Mouse (Mus musculus) embryonic facial prominence, embryonic 15.5 days (tissue): ENCODE data around the gene Dcst1. TPM values are rescaled to one million over a fixed set of nuclear protein-coding genes. Genes with fewer than 3 reads are reported as not detected.
A peak's percentile ranks its signal among the peaks of the same experiment; 100 is the strongest.

ENCODE experiments used
- ATAC-seq: fragments of 200-750 bp; cut with Nextera tagmentation; 2 replicates; pipeline ENCODE4 v1.8.0; 2017; ENCODE audit warnings: low read depth, moderate TSS enrichment; ENCODE audit not compliant: insufficient number of reproducible peaks, low FRiP score, low TSS enrichment
- H3K27ac ChIP-seq: fragments of 300-500 bp; sonication (generic); replicated peaks from 2 replicates; pipeline ENCODE4 v1.5.1; 2015; ENCODE audit warnings: mild to moderate bottlenecking, inconsistent platforms
- H3K27me3 ChIP-seq: fragments of 300-500 bp; sonication (generic); 2 replicates; pipeline ENCODE4 v1.6.1; 2015; ENCODE audit warnings: inconsistent platforms
- H3K36me3 ChIP-seq: fragments of 300-500 bp; sonication (generic); 2 replicates; pipeline ENCODE4 v1.6.1; 2015; ENCODE audit warnings: mild to moderate bottlenecking, inconsistent platforms
- H3K4me1 ChIP-seq: fragments of 300-500 bp; sonication (generic); 2 replicates; pipeline ENCODE4 v1.6.1; 2015; ENCODE audit warnings: inconsistent platforms
- H3K4me2 ChIP-seq: fragments of 300-500 bp; sonication (generic); replicated peaks from 2 replicates; pipeline ENCODE4 v1.6.1; 2015; ENCODE audit warnings: mild to moderate bottlenecking, inconsistent platforms
- H3K4me3 ChIP-seq: fragments of 300-500 bp; sonication (generic); replicated peaks from 2 replicates; pipeline ENCODE4 v1.5.1; 2015; ENCODE audit warnings: mild to moderate bottlenecking, inconsistent platforms
- H3K9ac ChIP-seq: fragments of 300-500 bp; sonication (generic); 2 replicates; pipeline ENCODE4 v1.6.1; 2015; ENCODE audit warnings: inconsistent platforms
- H3K9me3 ChIP-seq: fragments of 300-500 bp; sonication (generic); replicated peaks from 2 replicates; pipeline ENCODE4 v1.6.1; 2016; ENCODE audit warnings: inconsistent platforms
- WGBS: fragments of 180-500 bp; shearing (Covaris S2); methylation state at CpG from one replicate; pipeline ENCODE4 v1.1.7; 2015; 5-methylcytosine and 5-hydroxymethylcytosine counted together
- polyA plus RNA-seq: library from polyadenylated mRNA; unstranded; fragments of >200 nt; fragmentation: Nextera tagmentation; extraction: Ambion mirVana; gene quantifications from 2 replicates; pipeline ENCODE4 v1.2.1, GENCODE M21; 2015

Dcst1 gene
- polyA plus RNA-seq, 1 experiment from 2014 or later: 0.64 TPM

- Histone ChIP-seq H3K27ac (no peak overlapping the region), H3K4me2 (no peak overlapping the region), H3K9me3 (no peaks in the 10 kb centered on the region), H3K4me3 (no peak overlapping the region), H3K36me3 (peaks cover 12% of the 10 kb centered on the region; the same call in 1 of the 2 replicates), H3K4me1 (peaks cover 32% of the 10 kb centered on the region), H3K9ac (no peak overlapping the region), H3K27me3 (no peaks in the 10 kb centered on the region)
- 84% methylated on average over 31 of the region's 31 CpGs for WGBS
- no peak for ATAC-seq
Observed at GRCm38 (mm10) chr3:89379388-89380131, 14.5 kb upstream of the Dcst1 start.

GRCm38 (mm10) chr3:89378394-89379067 is 13.5 kb upstream of the Dcst1 start:
- Histone ChIP-seq H3K4me3 (peak overlapping the region; percentile 58), H3K4me1 (peaks cover 24% of the 10 kb centered on the region), H3K9me3 (no peaks in the 10 kb centered on the region), H3K27ac (peak overlapping the region; percentile 58), H3K4me2 (peak overlapping the region; percentile 76), H3K9ac (peak overlapping the region; percentile 58), H3K27me3 (no peaks in the 10 kb centered on the region), H3K36me3 (peaks cover 12% of the 10 kb centered on the region; the same call in 1 of the 2 replicates)
- WGBS: under 1% methylated on average over 29 of the region's 29 CpGs
- peak; percentile 89 for ATAC-seq

- Histone ChIP-seq H3K9ac (no peak overlapping the region), H3K9me3 (no peaks in the 10 kb centered on the region), H3K4me2 (peak overlapping the region; percentile 76), H3K27ac (peak overlapping the region; percentile 58; the same call in 1 of the 2 replicates), H3K4me1 (peaks cover 24% of the 10 kb centered on the region), H3K27me3 (no peaks in the 10 kb centered on the region), H3K36me3 (peaks cover 12% of the 10 kb centered on the region; the same call in 1 of the 2 replicates), H3K4me3 (peak overlapping the region; percentile 58)
- WGBS: 70% methylated on average over 4 of the region's 4 CpGs
- no peak for ATAC-seq
Observed at GRCm38 (mm10) chr3:89377831-89378230, 12.8 kb upstream of the Dcst1 start.

- peaks cover 13% of the 10 kb centered on the region for H3K4me1 ChIP-seq
Observed at GRCm38 (mm10) chr3:89373581-89374231, 8.7 kb upstream of the Dcst1 start.

GRCm38 (mm10) chr3:89367338-89367737 is 2.3 kb upstream of the Dcst1 start:
- Histone ChIP-seq H3K27me3 (no peaks in the 10 kb centered on the region), H3K4me3 (no peak overlapping the region), H3K9me3 (no peaks in the 10 kb centered on the region), H3K27ac (no peak overlapping the region), H3K9ac (no peak overlapping the region), H3K36me3 (no peaks in the 10 kb centered on the region), H3K4me1 (no peaks in the 10 kb centered on the region), H3K4me2 (no peak overlapping the region)
- ATAC-seq: no peak
- 51% methylated on average over 11 of the region's 11 CpGs for WGBS

More at GRCm38 (mm10) chr3:89373581-89374231, 8.7 kb upstream of the Dcst1 start:
- Histone ChIP-seq H3K9me3 (no peaks in the 10 kb centered on the region), H3K9ac (no peak overlapping the region), H3K27me3 (no peaks in the 10 kb centered on the region), H3K4me3 (no peak overlapping the region), H3K36me3 (no peaks in the 10 kb centered on the region), H3K27ac (no peak overlapping the region), H3K4me2 (no peak overlapping the region)
- 43% methylated on average over 5 of the region's 5 CpGs for WGBS
- ATAC-seq: no peak

GRCm38 (mm10) chr3:89365486-89366414 is 697 bp upstream of the Dcst1 start:
- Histone ChIP-seq H3K4me3 (no peak overlapping the region), H3K27ac (no peak overlapping the region), H3K27me3 (no peaks in the 10 kb centered on the region), H3K9ac (no peak overlapping the region), H3K36me3 (no peaks in the 10 kb centered on the region), H3K9me3 (no peaks in the 10 kb centered on the region), H3K4me1 (no peaks in the 10 kb centered on the region), H3K4me2 (no peak overlapping the region)
- WGBS: 68% methylated on average over 20 of the region's 20 CpGs
- ATAC-seq: no peak

- 42% methylated on average over 8 of the region's 8 CpGs for WGBS
- H3K36me3 ChIP-seq: no peaks in the 10 kb centered on the region
- no peak overlapping the region for H3K9ac ChIP-seq
- no peaks in the 10 kb centered on the region for H3K9me3 ChIP-seq
- H3K27ac ChIP-seq: no peak overlapping the region
- H3K4me2 ChIP-seq: no peak overlapping the region
- no peaks in the 10 kb centered on the region for H3K27me3 ChIP-seq
- no peak for ATAC-seq
- H3K4me3 ChIP-seq: no peak overlapping the region
- no peaks in the 10 kb centered on the region for H3K4me1 ChIP-seq
Observed at GRCm38 (mm10) chr3:89364631-89365030, 422 bp downstream of the Dcst1 start.

- H3K27me3 ChIP-seq: no peaks in the 10 kb centered on the region
- 80% methylated on average over 7 of the region's 7 CpGs for WGBS
- no peak for ATAC-seq
- H3K4me2 ChIP-seq: no peak within 1 kb of the TSS
- no peaks in the 10 kb centered on the region for H3K36me3 ChIP-seq
- no peak within 1 kb of the TSS for H3K27ac ChIP-seq
- no peak within 1 kb of the TSS for H3K9ac ChIP-seq
- no peaks in the 10 kb centered on the region for H3K9me3 ChIP-seq
- H3K4me1 ChIP-seq: no peaks in the 10 kb centered on the region
- H3K4me3 ChIP-seq: no peak within 1 kb of the TSS
Observed at GRCm38 (mm10) chr3:89361675-89362074, 3.4 kb downstream of the Dcst1 start, which contains the start of gene Dcst2. Gene Dcst2, plus strand, starts transcription at chr3:89361975.

- Histone ChIP-seq H3K4me3 (no peak overlapping the region), H3K36me3 (no peaks in the 10 kb centered on the region), H3K9me3 (no peaks in the 10 kb centered on the region), H3K9ac (no peak overlapping the region), H3K27me3 (peaks cover 5% of the 10 kb centered on the region; the same call in 1 of the 2 replicates), H3K4me2 (no peak overlapping the region), H3K4me1 (no peaks in the 10 kb centered on the region), H3K27ac (no peak overlapping the region)
- no peak for ATAC-seq
- 71% methylated on average over 3 of the region's 3 CpGs for WGBS
Observed at GRCm38 (mm10) chr3:89360237-89360636, 4.8 kb downstream of the Dcst1 start.

GRCm38 (mm10) chr3:89359630-89360029 is 5.4 kb downstream of the Dcst1 start:
- Histone ChIP-seq H3K9ac (no peak overlapping the region), H3K4me2 (no peak overlapping the region), H3K36me3 (no peaks in the 10 kb centered on the region), H3K27me3 (peaks cover 5% of the 10 kb centered on the region; the same call in 1 of the 2 replicates), H3K27ac (no peak overlapping the region), H3K4me3 (no peak overlapping the region), H3K4me1 (0 out of 2 replicates have a peak, but pooled peaks cover 2% of the 10 kb centered on the region), H3K9me3 (no peaks in the 10 kb centered on the region)
- 48% methylated on average over 6 of the region's 6 CpGs for WGBS
- no peak for ATAC-seq
